In the genomic region with DNA sequence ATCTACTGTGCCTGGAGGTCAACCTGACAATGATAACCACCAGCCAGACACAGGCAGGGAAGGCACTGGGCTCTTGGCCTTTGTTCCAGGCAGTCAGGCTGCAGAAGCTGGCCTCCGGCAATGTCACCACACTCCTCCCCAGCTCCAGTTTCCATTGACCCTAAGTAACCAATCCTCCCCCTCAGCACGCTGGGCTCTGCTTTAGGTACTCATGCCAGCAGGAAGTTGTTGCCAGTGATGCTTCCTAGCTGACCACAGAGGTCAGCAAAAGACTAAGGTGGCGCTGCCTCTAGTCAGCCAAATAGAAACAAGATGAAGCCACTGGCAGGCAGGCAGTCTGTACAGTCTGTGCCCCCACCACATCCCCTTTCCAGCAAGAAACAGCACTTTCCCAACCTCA, we compare ENCODE assay signal across 9 mouse cellular contexts. TPM values are rescaled to one million over a fixed set of nuclear protein-coding genes. Genes with fewer than 3 reads are reported as not detected.
DNase-seq lines count a peak whose midpoint lies in the region; ATAC-seq and TF ChIP-seq lines count a peak whose summit lies in the region.
"Had no signal": no experiment of that assay in that cellular context is flagged by ENCODE, and none has a peak within 500 bp of the region (broad histone marks: within the 10 kb centered on the region; RNA-seq: fewer than 3 reads in every experiment).

No protein-coding gene starts in this region.

- no peak for TF ChIP-seq POLR2A in ES-Bruce4 (IDR thresholded peaks at IDR 0.05; ENCODE audit: insufficient read depth, low read length)

- H3K9ac ChIP-seq in embryonic facial prominence, embryonic 13.5 days, result 0 out of 2 replicates have a peak overlapping the region, but pooled peaks have one; percentile 32
- H3K9ac ChIP-seq in ES-Bruce4 (ENCODE audit: low read depth, poor library complexity, severe bottlenecking), result no peak overlapping the region
- no peak overlapping the region; the same call in 1 of the 2 replicates for H3K9ac ChIP-seq in heart, embryonic 13.5 days
- no peak overlapping the region for H3K9ac ChIP-seq in lung, postnatal 0 days (replicated peaks; ENCODE audit: low read depth)

- no peak overlapping the region for H3K4me2 ChIP-seq in embryonic facial prominence, embryonic 13.5 days
- H3K4me2 ChIP-seq in heart, embryonic 13.5 days, result no peak overlapping the region
- no peak overlapping the region for H3K4me2 ChIP-seq in lung, postnatal 0 days (replicated peaks; ENCODE audit: low read depth, low read length)

- no peak for TF ChIP-seq CTCF in ES-Bruce4 (IDR thresholded peaks at IDR 0.05; ENCODE audit: low read depth, low read length)
- 0 out of 2 replicates have a peak, but pooled peaks have one; percentile 1 for TF ChIP-seq CTCF in lung, postnatal 0 days (IDR thresholded peaks at IDR 0.05)

- H3K4me1 ChIP-seq in embryonic facial prominence, embryonic 13.5 days, result peaks cover 70% of the 10 kb centered on the region
- H3K4me1 ChIP-seq in embryonic facial prominence, embryonic 10.5 days, result peaks cover 61% of the 10 kb centered on the region
- H3K4me1 ChIP-seq in ES-Bruce4 (ENCODE audit: control insufficient read depth, insufficient read depth, low read length), result peaks cover 7% of the 10 kb centered on the region
- peaks cover 84% of the 10 kb centered on the region for H3K4me1 ChIP-seq in heart, embryonic 13.5 days
- peaks cover 38% of the 10 kb centered on the region for H3K4me1 ChIP-seq in lung, postnatal 0 days (ENCODE audit: insufficient read depth, low read depth, low read length)

- no peak overlapping the region for H3K4me3 ChIP-seq in embryonic facial prominence, embryonic 13.5 days
- no peak overlapping the region for H3K4me3 ChIP-seq in embryonic facial prominence, embryonic 10.5 days
- no peak overlapping the region for H3K4me3 ChIP-seq in ES-Bruce4 (ENCODE audit: low read depth, low read length)
- no peak overlapping the region for H3K4me3 ChIP-seq in heart, embryonic 13.5 days
- H3K4me3 ChIP-seq in lung, postnatal 0 days (ENCODE audit: low read depth, low read length), result no peak overlapping the region

- 0 out of 2 replicates have a peak overlapping the region, but pooled peaks have one; percentile 11 for H3K27ac ChIP-seq in embryonic facial prominence, embryonic 13.5 days
- no peak overlapping the region; the same call in 1 of the 2 replicates for H3K27ac ChIP-seq in embryonic facial prominence, embryonic 10.5 days (replicated peaks)
- no peak overlapping the region for H3K27ac ChIP-seq in ES-Bruce4 (ENCODE audit: insufficient read depth, low read length)
- 0 out of 2 replicates have a peak overlapping the region, but pooled peaks have one; percentile 52 for H3K27ac ChIP-seq in heart, embryonic 13.5 days (replicated peaks)
- peak overlapping the region; percentile 62 for H3K27ac ChIP-seq in lung, postnatal 0 days (ENCODE audit: low read length)

- peaks cover 6% of the 10 kb centered on the region; the same call in 1 of the 2 replicates for H3K36me3 ChIP-seq in embryonic facial prominence, embryonic 13.5 days
- H3K36me3 ChIP-seq in embryonic facial prominence, embryonic 10.5 days (replicated peaks), result peaks cover 20% of the 10 kb centered on the region
- H3K36me3 ChIP-seq in ES-Bruce4 (ENCODE audit: control insufficient read depth, insufficient read depth, low read length, poor library complexity, severe bottlenecking), result no peaks in the 10 kb centered on the region
- no peaks in the 10 kb centered on the region for H3K36me3 ChIP-seq in heart, embryonic 13.5 days
- no peaks in the 10 kb centered on the region for H3K36me3 ChIP-seq in lung, postnatal 0 days (ENCODE audit: insufficient read depth, low read length)

- TF ChIP-seq EP300 in ES-Bruce4 (IDR thresholded peaks at IDR 0.05; ENCODE audit: insufficient read depth, low read depth, low read length), result peak; percentile 74; the same call in 1 of the 2 replicates
- TF ChIP-seq EP300 in lung, postnatal 0 days (IDR thresholded peaks at IDR 0.05), result no peak

- no peak for ATAC-seq in embryonic facial prominence, embryonic 13.5 days (ENCODE audit: insufficient number of reproducible peaks, insufficient read depth, low FRiP score, low TSS enrichment, low read depth)
- ATAC-seq in heart, embryonic 13.5 days (ENCODE audit: extremely low read depth, insufficient number of reproducible peaks, low FRiP score, low TSS enrichment), result no peak
- ATAC-seq in lung, postnatal 0 days, result no peak

- no peaks in the 10 kb centered on the region for H3K9me3 ChIP-seq in embryonic facial prominence, embryonic 13.5 days
- no peaks in the 10 kb centered on the region for H3K9me3 ChIP-seq in embryonic facial prominence, embryonic 10.5 days
- no peaks in the 10 kb centered on the region for H3K9me3 ChIP-seq in ES-Bruce4 (replicated peaks; ENCODE audit: control insufficient read depth, insufficient read depth, low read length, poor library complexity, severe bottlenecking)
- H3K9me3 ChIP-seq in heart, embryonic 13.5 days, result no peaks in the 10 kb centered on the region
- H3K9me3 ChIP-seq in lung, postnatal 0 days (ENCODE audit: low read length), result no peaks in the 10 kb centered on the region

- WGBS in embryonic facial prominence, embryonic 13.5 days, result 42% methylated on average over 3 of the region's 3 CpGs
- 43% methylated on average over 3 of the region's 3 CpGs for whole genome bisulfite sequencing in embryonic facial prominence, embryonic 10.5 days
- 57% methylated on average over 3 of the region's 3 CpGs for WGBS in heart, embryonic 13.5 days
- 34% methylated on average over 3 of the region's 3 CpGs for WGBS in lung, postnatal 0 days

- no peaks in the 10 kb centered on the region for H3K27me3 ChIP-seq in embryonic facial prominence, embryonic 13.5 days
- no peaks in the 10 kb centered on the region for H3K27me3 ChIP-seq in embryonic facial prominence, embryonic 10.5 days (replicated peaks; ENCODE audit: low read depth, poor library complexity, severe bottlenecking)
- no peaks in the 10 kb centered on the region for H3K27me3 ChIP-seq in ES-Bruce4 (ENCODE audit: control insufficient read depth, insufficient read depth, low read length, poor library complexity, severe bottlenecking)
- no peaks in the 10 kb centered on the region for H3K27me3 ChIP-seq in heart, embryonic 13.5 days (replicated peaks)
- H3K27me3 ChIP-seq in lung, postnatal 0 days (replicated peaks; ENCODE audit: insufficient read depth, low read length), result no peaks in the 10 kb centered on the region

- no peak for DNase-seq in embryonic facial prominence, embryonic 10.5 days (ENCODE audit: low spot score)
- DNase-seq in lung, postnatal 0 days (ENCODE audit: low spot score), result peak; percentile 64
- no peak for DNase-seq in left cerebral cortex, adult 8-10 months (ENCODE audit: low spot score in 2 of 2)
- no peak for DNase-seq in left cerebral cortex, adult 9 months (ENCODE audit: low spot score in 2 of 2)
- no peak for DNase-seq in thymus, postnatal 14 days
- DNase-seq: cerebellum, adult 8-10 months had no signal

RNA-seq across cellular contexts. Expression of gene Mark2, which starts 34.7 kb away (rescaled TPM):
- polyA plus RNA-seq in embryonic facial prominence, embryonic 13.5 days (2015; fragmentation: Nextera tagmentation; extraction: Ambion mirVana), result 42.8 and 47.2 TPM in 2 replicates
- polyA plus RNA-seq in embryonic facial prominence, embryonic 10.5 days (2016; fragmentation: Nextera tagmentation; extraction: Ambion mirVana), result 48.5 and 49.1 TPM in 2 replicates
- 52.1 and 60.5 TPM in 2 replicates for polyA plus RNA-seq in ES-Bruce4 (2011; ENCODE audit: insufficient read depth, insufficient read length, low read depth, missing spikeins)
- 27.3 and 28.8 TPM in 2 replicates for polyA plus RNA-seq in heart, embryonic 13.5 days (2015; fragmentation: Nextera tagmentation; extraction: Ambion mirVana)
- 29.8 and 35.9 TPM in 2 replicates for polyA plus RNA-seq in lung, postnatal 0 days (2015; fragmentation: Nextera tagmentation; extraction: Ambion mirVana)
- total RNA-seq in left cerebral cortex, adult 8-10 months (2022), result 100 to 1,000 TPM; 126 to 144 (median 137) TPM

RNA-seq across cellular contexts. Expression of gene Rcor2, which starts 39.8 kb away (rescaled TPM):
- 25.2 and 30.6 TPM in 2 replicates for polyA plus RNA-seq in embryonic facial prominence, embryonic 13.5 days (2015; fragmentation: Nextera tagmentation; extraction: Ambion mirVana)
- polyA plus RNA-seq in embryonic facial prominence, embryonic 10.5 days (2016; fragmentation: Nextera tagmentation; extraction: Ambion mirVana), result 51.0 and 58.6 TPM in 2 replicates
- polyA plus RNA-seq in ES-Bruce4 (2011; ENCODE audit: insufficient read depth, insufficient read length, low read depth, missing spikeins), result 69.4 and 78.5 TPM in 2 replicates
- 12.7 and 16.5 TPM in 2 replicates for polyA plus RNA-seq in heart, embryonic 13.5 days (2015; fragmentation: Nextera tagmentation; extraction: Ambion mirVana)
- 1.3 and 1.5 TPM in 2 replicates for polyA plus RNA-seq in lung, postnatal 0 days (2015; fragmentation: Nextera tagmentation; extraction: Ambion mirVana)
- 10 to 100 TPM; 15.5 to 17.6 (median 15.6) TPM for total RNA-seq in left cerebral cortex, adult 8-10 months (2022)

Comparison
In these comparisons a context has a peak if more than half of its experiments do, and no peak if none do; other contexts are left out.
1. H3K27ac ChIP-seq: peak in embryonic facial prominence, embryonic 13.5 days (single experiment), heart, embryonic 13.5 days (single experiment) and lung, postnatal 0 days (single experiment); none in embryonic facial prominence, embryonic 10.5 days (single experiment) and ES-Bruce4 (single experiment).